Mouse (Mus musculus) ES-E14 (cell line): ENCODE data around the gene Fastkd2.

Experiments used
- HCFC1 ChIP-seq: IDR thresholded peaks from 2 replicates; pipeline ENCODE4 v1.6.1; 2012; ENCODE audit warnings: low read length, inconsistent platforms, borderline replicate concordance; ENCODE audit not compliant: insufficient read depth
- MAFK ChIP-seq: IDR thresholded peaks from 2 replicates; pipeline ENCODE4 v1.6.1; 2014; ENCODE audit warnings: mild to moderate bottlenecking, low read depth, low read length, inconsistent platforms; ENCODE audit not compliant: insufficient read depth
- ZC3H11A ChIP-seq: IDR thresholded peaks from 2 replicates; pipeline ENCODE4 v1.6.1; 2012; ENCODE audit warnings: low read depth, mild to moderate bottlenecking, inconsistent platforms, low read length, borderline replicate concordance

DNA sequence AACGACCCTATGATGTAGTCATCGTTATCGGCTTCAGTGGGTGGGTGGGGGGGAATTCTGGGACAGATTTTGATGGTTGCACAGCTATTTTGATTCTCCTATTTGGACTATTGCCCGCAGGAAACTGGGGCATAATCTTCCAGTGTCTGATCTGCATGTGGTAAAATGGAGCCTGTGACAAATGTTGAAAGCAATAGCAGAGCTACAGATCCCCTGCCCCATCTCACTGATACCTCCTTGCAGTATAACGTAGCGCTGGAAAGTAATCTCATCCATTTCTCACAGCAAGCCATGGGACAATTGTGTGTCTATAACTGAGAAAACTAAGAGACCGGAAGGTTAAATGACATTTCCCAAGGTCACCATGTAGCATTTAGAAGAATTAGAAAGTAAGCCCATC lies 34.0 kb downstream of the Fastkd2 start:
- TF ChIP-seq ZC3H11A, result no peak
- no peak for TF ChIP-seq HCFC1
- TF ChIP-seq MAFK, result no peak
